Mouse (Mus musculus) heart, postnatal 0 days (tissue): Measurements from ENCODE around the gene Rabac1.

Experiments
- CTCF ChIP-seq: IDR thresholded peaks from 2 replicates; pipeline ENCODE4 v1.5.1; 2016; ENCODE audit warnings: antibody characterized with exemption, control low read depth, low read depth
- EP300 ChIP-seq: IDR thresholded peaks from 2 replicates; pipeline ENCODE4 v1.6.1; 2016; ENCODE audit warnings: antibody characterized with exemption, low read depth

GRCm38 (mm10) chr7:25006171-25006570 is 33.6 kb upstream of the Rabac1 start:
- TF ChIP-seq CTCF = no peak
- no peak for TF ChIP-seq EP300
